Mouse (Mus musculus) hindbrain, embryonic 11.5 days (tissue): ENCODE data around the gene Zbtb20. TPM values are rescaled to one million over a fixed set of nuclear protein-coding genes. Genes with fewer than 3 reads are reported as not detected.
A peak's percentile ranks its signal among the peaks of the same experiment; 100 is the strongest.

Source experiments
- ATAC-seq: fragments of 200-750 bp; cut with Nextera tagmentation; 2 replicates; pipeline ENCODE4 v1.8.0; 2017; ENCODE audit warnings: mild to moderate bottlenecking, moderate TSS enrichment, moderate library complexity; ENCODE audit not compliant: low FRiP score
- DNase-seq: peaks from one replicate; pipeline ENCODE4 v3.0.0-alpha.2; 2015; ENCODE audit warnings: low spot score
- H3K27ac ChIP-seq: fragments of 300-500 bp; sonication (generic); 2 replicates; pipeline ENCODE4 v1.5.1; 2014; ENCODE audit warnings: mild to moderate bottlenecking, low read depth, low read length
- H3K27me3 ChIP-seq: fragments of 300-500 bp; sonication (generic); 2 replicates; pipeline ENCODE4 v1.6.1; 2014; ENCODE audit warnings: mild to moderate bottlenecking, low read length, moderate library complexity, mixed read lengths; ENCODE audit not compliant: control insufficient read depth, insufficient read depth
- H3K36me3 ChIP-seq: fragments of 300-500 bp; sonication (generic); 2 replicates; pipeline ENCODE4 v1.6.1; 2014; ENCODE audit warnings: mild to moderate bottlenecking, low read length, moderate library complexity, mixed read lengths; ENCODE audit not compliant: control insufficient read depth, insufficient read depth
- H3K4me1 ChIP-seq: fragments of 300-500 bp; sonication (generic); replicated peaks from 2 replicates; pipeline ENCODE4 v1.6.1; 2014; ENCODE audit warnings: low read length, mixed read lengths; ENCODE audit not compliant: control insufficient read depth, insufficient read depth
- H3K4me2 ChIP-seq: fragments of 300-500 bp; sonication (generic); replicated peaks from 2 replicates; pipeline ENCODE4 v1.6.1; 2014; ENCODE audit warnings: mild to moderate bottlenecking, low read depth, low read length
- H3K4me3 ChIP-seq: fragments of 300-500 bp; sonication (generic); 2 replicates; pipeline ENCODE4 v1.5.1; 2014; ENCODE audit warnings: low read depth, low read length
- H3K9ac ChIP-seq: fragments of 300-500 bp; sonication (generic); 2 replicates; pipeline ENCODE4 v1.6.1; 2014; ENCODE audit warnings: low read depth, low read length
- H3K9me3 ChIP-seq: fragments of 300-500 bp; sonication (generic); 2 replicates; pipeline ENCODE4 v1.6.1; 2016; ENCODE audit warnings: low read length; ENCODE audit not compliant: control insufficient read depth
- WGBS: fragments of 180-500 bp; shearing (Covaris S2); extraction: QIAGEN DNeasy Blood & Tissue Kit; methylation state at CpG from one replicate; pipeline ENCODE4 v1.1.7; 2014; 5-methylcytosine and 5-hydroxymethylcytosine counted together
- polyA plus RNA-seq: library from polyadenylated mRNA; unstranded; fragments of >200 nt; fragmentation: Nextera tagmentation; extraction: Ambion mirVana; gene quantifications from 2 replicates; pipeline ENCODE4 v1.2.1, GENCODE M21; 2014

Gene Zbtb20
- polyA plus RNA-seq, 1 experiment from 2014 or later: 64.1 TPM

DNA sequence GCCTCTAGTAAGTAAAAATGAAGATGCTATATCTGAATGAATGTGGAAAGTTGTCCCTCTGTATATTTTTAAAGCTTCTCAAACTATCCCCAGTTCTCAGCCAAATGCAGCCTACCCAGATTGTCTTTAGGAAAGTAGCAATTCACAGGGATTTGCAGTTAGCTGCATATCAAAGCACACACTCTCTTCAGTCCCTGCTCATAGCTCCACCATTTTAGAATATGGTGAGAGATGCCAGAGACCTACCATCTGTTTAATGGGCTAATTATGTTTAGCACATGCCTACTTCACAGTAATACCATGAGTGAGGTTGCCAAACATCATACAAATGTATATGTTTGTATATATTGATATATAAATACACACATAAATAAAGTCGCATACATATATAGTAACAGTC, 676.8 kb downstream of the Zbtb20 start:
- Histone ChIP-seq H3K27ac (no peak overlapping the region), H3K36me3 (no peaks in the 10 kb centered on the region), H3K4me3 (no peak overlapping the region), H3K4me2 (no peak overlapping the region), H3K9ac (no peak overlapping the region), H3K9me3 (no peaks in the 10 kb centered on the region), H3K27me3 (no peaks in the 10 kb centered on the region), H3K4me1 (peaks cover 4% of the 10 kb centered on the region; the same call in 1 of the 2 replicates)
- DNase-seq: no peak
- ATAC-seq: no peak
- WGBS: 92% methylated on average over 1 of the region's 1 CpGs

DNA sequence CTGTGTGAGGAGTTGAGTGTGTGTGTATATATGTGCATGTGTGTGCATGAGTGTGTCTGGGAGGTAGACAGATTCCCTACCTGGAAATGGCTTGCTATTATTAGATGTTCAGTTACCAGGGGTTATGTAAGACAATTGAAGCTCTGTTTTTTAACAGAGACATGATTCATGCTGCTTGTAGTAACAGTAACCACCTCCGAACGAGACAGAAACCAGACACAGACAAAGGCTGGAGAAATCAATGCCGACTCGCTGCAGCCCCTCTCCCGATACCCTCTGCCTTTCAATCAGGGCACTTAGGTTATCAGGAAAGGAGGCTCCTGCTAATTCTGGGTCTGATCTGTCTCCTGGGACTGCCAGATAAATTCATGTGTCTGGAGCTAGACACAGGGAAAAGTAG, 681.7 kb downstream of the Zbtb20 start:
- WGBS: 71% methylated on average over 5 of the region's 5 CpGs
- no peak for DNase-seq
- Histone ChIP-seq H3K27me3 (no peaks in the 10 kb centered on the region), H3K4me2 (no peak overlapping the region), H3K27ac (peak overlapping the region; percentile 70), H3K9ac (no peak overlapping the region), H3K36me3 (no peaks in the 10 kb centered on the region), H3K4me3 (no peak overlapping the region), H3K4me1 (no peaks in the 10 kb centered on the region), H3K9me3 (no peaks in the 10 kb centered on the region)
- no peak for ATAC-seq

DNA sequence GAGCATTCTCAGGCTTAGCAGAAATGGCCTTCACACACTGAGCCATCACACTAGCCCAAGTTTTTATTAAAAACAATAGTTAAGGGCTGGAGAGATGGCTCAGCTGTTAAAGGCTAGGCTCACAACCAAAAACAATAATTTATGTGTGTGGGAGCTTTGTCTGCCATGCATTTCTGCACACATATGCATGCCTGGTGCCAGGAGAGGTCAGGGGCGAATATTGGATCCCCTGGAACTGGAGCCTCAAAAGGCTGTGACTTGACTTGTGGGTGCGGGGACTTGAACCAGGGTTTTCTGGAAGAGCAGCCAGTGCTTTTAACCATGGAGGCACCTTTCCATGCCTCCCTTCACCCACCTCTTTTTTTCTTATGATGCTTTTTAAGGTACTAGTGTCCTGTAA, 685.6 kb downstream of the Zbtb20 start:
- Histone ChIP-seq H3K36me3 (no peaks in the 10 kb centered on the region), H3K4me3 (no peak overlapping the region), H3K9me3 (no peaks in the 10 kb centered on the region), H3K4me1 (no peaks in the 10 kb centered on the region), H3K27me3 (no peaks in the 10 kb centered on the region), H3K9ac (no peak overlapping the region), H3K4me2 (no peak overlapping the region), H3K27ac (no peak overlapping the region)
- 94% methylated on average over 2 of the region's 2 CpGs for WGBS
- ATAC-seq: no peak
- no peak for DNase-seq

DNA sequence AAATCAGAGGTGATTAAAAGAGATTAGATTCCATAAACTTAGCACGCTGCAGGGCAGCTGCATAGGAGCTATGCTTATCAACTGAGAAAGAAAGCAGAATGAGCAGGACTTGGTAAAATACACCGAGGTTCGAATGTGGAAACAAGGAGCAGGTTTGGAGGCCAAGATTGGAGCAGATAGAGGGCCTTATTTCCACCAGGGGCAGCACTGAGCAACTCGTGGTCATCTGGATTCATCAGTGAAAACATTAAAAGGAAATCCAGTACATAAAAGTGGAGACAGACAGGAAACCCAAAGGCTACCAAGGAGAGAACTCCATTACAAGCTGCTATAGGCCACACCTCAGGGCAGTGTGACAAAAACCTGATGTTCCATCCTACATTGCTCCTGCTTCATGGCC, 686.3 kb downstream of the Zbtb20 start:
- H3K27ac ChIP-seq: no peak overlapping the region
- H3K36me3 ChIP-seq: no peaks in the 10 kb centered on the region
- no peak for ATAC-seq
- H3K9ac ChIP-seq: no peak overlapping the region
- no peaks in the 10 kb centered on the region for H3K4me1 ChIP-seq
- no peak overlapping the region for H3K4me3 ChIP-seq
- no peak for DNase-seq
- no peak overlapping the region for H3K4me2 ChIP-seq
- H3K27me3 ChIP-seq: no peaks in the 10 kb centered on the region
- no peaks in the 10 kb centered on the region for H3K9me3 ChIP-seq
- 94% methylated on average over 4 of the region's 4 CpGs for WGBS

DNA sequence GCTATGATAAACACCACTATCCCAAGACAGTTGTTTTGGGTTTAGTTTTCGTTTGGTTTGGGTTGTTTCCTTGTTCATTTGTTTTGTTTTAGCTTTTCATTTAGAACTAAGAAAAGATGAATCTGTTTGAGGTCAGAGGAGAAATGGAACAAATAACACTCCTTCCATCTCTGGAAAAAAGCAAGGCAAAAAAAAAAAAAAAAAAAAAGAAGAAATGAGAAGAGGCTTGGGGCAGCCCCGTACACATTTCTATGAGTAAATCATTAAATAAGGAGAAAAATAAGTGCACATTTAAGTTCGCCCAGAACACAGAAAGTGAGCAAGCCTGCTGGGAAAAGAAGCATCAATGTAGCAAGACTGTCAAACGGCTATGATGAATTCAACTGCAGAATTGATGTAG, 690.2 kb downstream of the Zbtb20 start:
- H3K4me1 ChIP-seq: no peaks in the 10 kb centered on the region
- H3K9ac ChIP-seq: no peak overlapping the region
- H3K4me3 ChIP-seq: no peak overlapping the region
- no peaks in the 10 kb centered on the region for H3K36me3 ChIP-seq
- WGBS: 86% methylated on average over 4 of the region's 4 CpGs
- ATAC-seq: no peak
- H3K9me3 ChIP-seq: no peaks in the 10 kb centered on the region
- H3K27ac ChIP-seq: no peak overlapping the region
- DNase-seq: no peak
- no peaks in the 10 kb centered on the region for H3K27me3 ChIP-seq
- H3K4me2 ChIP-seq: no peak overlapping the region

DNA sequence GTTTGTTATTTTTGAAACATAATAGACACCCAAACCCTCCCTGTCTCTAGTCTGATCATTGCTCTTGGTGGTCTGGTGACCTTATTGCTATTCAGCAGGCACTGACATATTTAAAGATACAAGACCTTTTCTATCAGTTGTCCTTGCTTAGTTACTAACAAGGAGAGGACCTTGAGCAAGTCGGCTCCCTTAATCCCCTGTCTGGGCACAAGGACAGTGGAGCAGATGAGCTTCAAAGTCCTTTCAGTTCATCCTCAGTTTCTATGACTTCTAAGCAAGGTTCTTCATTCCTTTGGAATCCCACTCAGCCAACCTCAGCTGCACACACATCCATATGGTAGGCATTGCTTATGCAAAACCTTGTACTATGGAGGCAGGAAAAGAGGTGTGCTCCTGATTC, 690.8 kb downstream of the Zbtb20 start:
- DNase-seq (no peak), ATAC-seq (no peak)
- WGBS: 89% methylated on average over 1 of the region's 1 CpGs
- Histone ChIP-seq H3K4me3 (no peak overlapping the region), H3K27me3 (no peaks in the 10 kb centered on the region), H3K27ac (no peak overlapping the region), H3K4me1 (no peaks in the 10 kb centered on the region), H3K9me3 (no peaks in the 10 kb centered on the region), H3K9ac (no peak overlapping the region), H3K4me2 (no peak overlapping the region), H3K36me3 (no peaks in the 10 kb centered on the region)

DNA sequence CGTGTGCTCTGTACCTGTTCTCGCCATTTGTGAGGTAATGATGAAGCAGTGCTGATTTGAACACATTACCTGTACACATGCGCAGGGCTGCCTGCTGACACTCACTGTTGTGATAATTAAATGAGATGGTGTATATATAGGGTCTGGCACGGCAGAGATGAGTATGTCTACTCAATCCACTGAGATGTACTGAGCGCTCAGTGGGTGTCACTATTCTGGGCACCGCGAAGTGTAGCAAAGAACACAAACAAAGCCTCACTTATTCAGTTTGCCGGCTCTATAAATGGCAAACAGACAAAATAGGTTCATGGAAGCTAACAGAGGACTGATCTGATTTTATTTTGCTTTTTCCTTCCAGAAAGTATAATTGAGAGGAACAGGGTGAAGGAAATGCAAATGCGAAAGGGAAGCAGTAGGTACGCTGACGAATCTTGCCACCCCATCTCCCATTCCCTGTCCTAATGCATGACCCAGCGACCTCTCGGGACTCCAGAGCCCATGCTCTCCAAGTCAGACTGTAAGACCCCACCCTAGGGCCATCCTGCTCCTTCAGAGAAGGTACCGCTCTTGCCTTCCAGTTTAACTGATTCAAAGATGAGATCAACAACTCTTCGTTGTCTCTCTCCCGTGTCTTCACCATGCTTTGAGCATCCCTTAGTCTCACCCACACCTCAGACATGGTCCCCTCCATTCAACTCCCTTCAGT, 695.8 kb downstream of the Zbtb20 start:
- H3K4me2 ChIP-seq: no peak overlapping the region
- no peak for DNase-seq
- 0 out of 2 replicates have a peak, but pooled peaks cover 5% of the 10 kb centered on the region for H3K4me1 ChIP-seq
- H3K9ac ChIP-seq: no peak overlapping the region
- WGBS: 91% methylated on average over 16 of the region's 16 CpGs
- H3K36me3 ChIP-seq: no peaks in the 10 kb centered on the region
- no peak overlapping the region for H3K27ac ChIP-seq
- ATAC-seq: no peak
- no peak overlapping the region for H3K4me3 ChIP-seq
- H3K9me3 ChIP-seq: no peaks in the 10 kb centered on the region
- H3K27me3 ChIP-seq: no peaks in the 10 kb centered on the region

DNA sequence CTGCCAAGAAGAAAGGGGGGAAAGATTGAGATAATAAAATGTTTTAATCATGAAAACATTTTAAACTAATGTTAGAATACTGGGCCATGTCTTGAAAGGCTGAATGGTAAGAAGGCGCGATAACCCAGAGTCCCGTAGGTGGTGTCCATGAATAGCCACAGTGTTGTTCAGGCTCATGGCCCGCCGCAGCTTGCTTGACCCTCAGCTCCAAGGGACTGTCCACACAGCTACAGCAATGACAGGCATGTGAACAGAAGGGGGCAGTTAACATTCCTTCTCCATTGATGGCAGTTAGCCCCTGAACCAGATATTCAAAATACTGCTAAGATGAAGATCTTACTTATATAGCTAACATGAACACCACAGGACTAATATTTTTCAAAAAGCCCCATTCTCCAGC, 696.5 kb downstream of the Zbtb20 start:
- 84% methylated on average over 5 of the region's 5 CpGs for whole genome bisulfite sequencing
- Histone ChIP-seq H3K27me3 (no peaks in the 10 kb centered on the region), H3K27ac (no peak overlapping the region), H3K9me3 (no peaks in the 10 kb centered on the region), H3K9ac (no peak overlapping the region), H3K4me1 (0 out of 2 replicates have a peak, but pooled peaks cover 5% of the 10 kb centered on the region), H3K4me2 (no peak overlapping the region), H3K4me3 (no peak overlapping the region), H3K36me3 (no peaks in the 10 kb centered on the region)
- ATAC-seq: no peak
- DNase-seq: no peak

DNA sequence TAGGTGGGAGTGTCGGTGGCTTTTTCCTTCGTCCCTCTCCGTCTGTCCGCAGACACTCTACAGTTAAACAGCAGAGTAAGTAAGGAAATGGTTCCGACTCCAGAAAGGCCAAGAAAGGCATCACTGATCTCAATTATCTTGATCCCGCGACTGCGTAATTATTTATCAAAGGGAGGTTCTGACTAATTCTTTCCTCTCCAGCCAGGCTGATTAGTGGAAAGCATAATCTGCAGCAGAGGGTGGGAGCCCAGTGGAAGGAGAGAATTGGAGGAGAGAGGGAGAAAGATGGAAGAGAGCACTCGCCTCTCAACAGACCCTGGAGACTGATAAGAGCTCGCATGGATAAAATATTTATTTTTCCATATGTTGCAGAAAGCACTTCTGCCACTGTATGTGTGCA, 697.1 kb downstream of the Zbtb20 start:
- no peak overlapping the region for H3K4me2 ChIP-seq
- peak overlapping the region; percentile 53; the same call in 1 of the 2 replicates for H3K27ac ChIP-seq
- H3K9ac ChIP-seq: no peak overlapping the region
- H3K36me3 ChIP-seq: no peaks in the 10 kb centered on the region
- H3K9me3 ChIP-seq: no peaks in the 10 kb centered on the region
- H3K4me3 ChIP-seq: no peak overlapping the region
- DNase-seq: no peak
- H3K4me1 ChIP-seq: 0 out of 2 replicates have a peak, but pooled peaks cover 5% of the 10 kb centered on the region
- H3K27me3 ChIP-seq: no peaks in the 10 kb centered on the region
- no peak for ATAC-seq
- 77% methylated on average over 10 of the region's 10 CpGs for WGBS
